Comparison of ENCODE assay signal across 13 mouse cellular contexts in the genomic region with DNA sequence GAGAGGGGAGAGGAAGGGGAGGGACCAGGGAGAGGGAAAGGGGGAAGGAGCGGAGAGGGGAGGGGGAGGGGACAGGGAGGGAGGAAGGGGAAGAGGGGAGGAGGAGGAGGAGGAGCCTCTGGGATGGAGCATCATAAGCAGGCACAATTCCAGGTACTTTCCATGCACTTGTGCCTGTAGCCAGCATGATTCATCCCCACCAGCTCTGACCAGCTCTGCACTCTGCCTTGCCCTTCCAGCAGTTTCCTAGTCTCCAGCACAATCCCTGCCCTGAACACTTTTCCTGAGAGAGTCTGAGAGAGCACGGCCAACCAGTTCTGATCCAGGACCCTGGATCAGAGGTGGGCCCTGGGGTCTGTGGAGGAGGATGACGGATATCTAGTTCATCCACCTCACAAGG. TPM values are rescaled to one million over a fixed set of nuclear protein-coding genes. Genes with fewer than 3 reads are reported as not detected.
DNase-seq lines count a peak whose midpoint lies in the region; ATAC-seq and TF ChIP-seq lines count a peak whose summit lies in the region.
"Had no signal": no experiment of that assay in that cellular context is flagged by ENCODE, and none has a peak within 500 bp of the region (broad histone marks: within the 10 kb centered on the region; RNA-seq: fewer than 3 reads in every experiment).

No protein-coding gene starts in this region.

- intact Hi-C loops in left cerebral cortex, adult 2 months (cut with DNase I): loop anchor here (5.0 kb wide), 1 partner anchor 91 kb away; no protein-coding TSS in a partner anchor

- H3K4me1 ChIP-seq in kidney, embryonic 15.5 days: peaks cover 35% of the 10 kb centered on the region

- no peak overlapping the region for H3K4me3 ChIP-seq in kidney, embryonic 15.5 days (replicated peaks)
- H3K4me3 ChIP-seq in left cerebral cortex, adult 2 months: no peak overlapping the region
- H3K4me3 ChIP-seq: intestine, embryonic 15.5 days; limb, embryonic 12.5 days had no signal

- no peak for ATAC-seq in kidney, embryonic 15.5 days (replicated peaks; ENCODE audit: low FRiP score)
- ATAC-seq: intestine, embryonic 15.5 days had no signal

- no peak overlapping the region for H3K9ac ChIP-seq in kidney, embryonic 15.5 days
- H3K9ac ChIP-seq: intestine, embryonic 15.5 days; limb, embryonic 12.5 days had no signal

- no peak overlapping the region for H3K4me2 ChIP-seq in kidney, embryonic 15.5 days
- H3K4me2 ChIP-seq: intestine, embryonic 15.5 days; limb, embryonic 12.5 days had no signal

- no peaks in the 10 kb centered on the region for H3K36me3 ChIP-seq in kidney, embryonic 15.5 days
- H3K36me3 ChIP-seq: intestine, embryonic 15.5 days; limb, embryonic 12.5 days had no signal

- no peak overlapping the region for H3K27ac ChIP-seq in kidney, embryonic 15.5 days
- no peak overlapping the region for H3K27ac ChIP-seq in left cerebral cortex, adult 2 months
- H3K27ac ChIP-seq: intestine, embryonic 15.5 days; limb, embryonic 12.5 days had no signal

- TF ChIP-seq CTCF in left cerebral cortex, adult 2 months (IDR thresholded peaks at IDR 0.05): no peak

- no peaks in the 10 kb centered on the region for H3K9me3 ChIP-seq in kidney, embryonic 15.5 days (replicated peaks)
- H3K9me3 ChIP-seq: intestine, embryonic 15.5 days; limb, embryonic 12.5 days had no signal

- 55% methylated on average over 3 of the region's 3 CpGs for WGBS in kidney, embryonic 15.5 days

- no peaks in the 10 kb centered on the region; the same call in 1 of the 2 replicates for H3K27me3 ChIP-seq in kidney, embryonic 15.5 days
- H3K27me3 ChIP-seq: intestine, embryonic 15.5 days; limb, embryonic 12.5 days had no signal

- DNase-seq in kidney, adult 11 months: peak; percentile 30
- DNase-seq in NIH3T3 (ENCODE audit: low read depth): peak; percentile 96
- DNase-seq in gastrocnemius, postnatal 10 days: peak; percentile 42
- DNase-seq in kidney, postnatal 36 days: peak; percentile 47 to 74
- DNase-seq in left cerebral cortex, adult 9 months (ENCODE audit: low spot score in 2 of 2): no peak
- no peak for DNase-seq in left cerebral cortex, adult 2 months (ENCODE audit: extremely low spot score in 1 of 2, low spot score in 2 of 2)
- DNase-seq in frontal cortex, postnatal 10 days (ENCODE audit: low spot score in 2 of 2): no peak

RNA-seq across cellular contexts. Expression of a gene that starts 52.4 kb away (rescaled TPM):
- not detected in 2 replicates for polyA plus RNA-seq in kidney, embryonic 15.5 days (2015; fragmentation: Nextera tagmentation; extraction: Ambion mirVana)
- not detected for total RNA-seq in gastrocnemius, postnatal 10 days (2021)
- under 1 TPM in 1 of 2 experiments, not detected in 1; 0.18 TPM for total RNA-seq in left cerebral cortex, adult 2 months (2021)
- total RNA-seq: adrenal gland, adult 18-20 months; common myeloid progenitor, adult 5-6 weeks had no signal
- polyA plus RNA-seq: intestine, embryonic 15.5 days; limb, embryonic 12.5 days; stomach, embryonic 16.5 days had no signal

Comparison
In these comparisons a context has a peak if more than half of its experiments do, and no peak if none do; other contexts are left out.
1. DNase-seq: peak in kidney, adult 11 months (single experiment), NIH3T3 (single experiment), gastrocnemius, postnatal 10 days (single experiment) and kidney, postnatal 36 days (2 of 2); none in left cerebral cortex, adult 9 months (0 of 2), left cerebral cortex, adult 2 months (0 of 2) and frontal cortex, postnatal 10 days (0 of 2).